In genomic region chr8:47244202-47244601, GRCm38 (mm10) we compare ENCODE assay signal across 10 mouse cellular contexts.
A peak's percentile ranks its signal among the peaks of the same experiment; 100 is the strongest.
DNase-seq lines count a peak whose midpoint lies in the region; ATAC-seq lines count a peak whose summit lies in the region.
"Had no signal": no experiment of that assay in that cellular context is flagged by ENCODE, and none has a peak within 500 bp of the region (broad histone marks: within the 10 kb centered on the region; RNA-seq: fewer than 3 reads in every experiment).

No protein-coding gene starts in this region.

- H3K4me3 ChIP-seq in forebrain, embryonic 10.5 days, result peak overlapping the region; percentile 41; the same call in 1 of the 2 replicates
- peak overlapping the region; percentile 36; the same call in 1 of the 2 replicates for H3K4me3 ChIP-seq in hindbrain, embryonic 15.5 days
- no peak overlapping the region for H3K4me3 ChIP-seq in midbrain, embryonic 16.5 days (ENCODE audit: low read depth, low read length)
- no peak overlapping the region for H3K4me3 ChIP-seq in intestine, embryonic 16.5 days (ENCODE audit: low read length)

- H3K36me3 ChIP-seq in forebrain, embryonic 10.5 days (replicated peaks), result no peaks in the 10 kb centered on the region
- H3K36me3 ChIP-seq in hindbrain, embryonic 15.5 days, result no peaks in the 10 kb centered on the region
- no peaks in the 10 kb centered on the region for H3K36me3 ChIP-seq in midbrain, embryonic 16.5 days (ENCODE audit: control insufficient read depth, insufficient read depth, low read length)
- H3K36me3 ChIP-seq in intestine, embryonic 16.5 days (ENCODE audit: control insufficient read depth, insufficient read depth, low read length), result no peaks in the 10 kb centered on the region

- 94% methylated on average over 15 of the region's 15 CpGs for WGBS in forebrain, embryonic 10.5 days
- 82% methylated on average over 15 of the region's 15 CpGs for WGBS in hindbrain, embryonic 15.5 days
- 76% methylated on average over 15 of the region's 15 CpGs for WGBS in midbrain, embryonic 16.5 days
- 83% methylated on average over 15 of the region's 15 CpGs for WGBS in intestine, embryonic 16.5 days

- ATAC-seq in hindbrain, embryonic 15.5 days (ENCODE audit: low FRiP score, low read depth), result no peak
- no peak for ATAC-seq in midbrain, embryonic 16.5 days
- ATAC-seq in monocyte, adult 5-6 weeks (replicated peaks; ENCODE audit: insufficient number of reproducible peaks, low FRiP score, low TSS enrichment, poor library complexity, severe bottlenecking), result no peak
- no peak for ATAC-seq in intestine, embryonic 16.5 days
- ATAC-seq: CD4-positive, CD25-positive, alpha-beta regulatory T cell, adult 4 months had no signal

- peak overlapping the region; percentile 89 for H3K27ac ChIP-seq in forebrain, embryonic 10.5 days
- H3K27ac ChIP-seq in hindbrain, embryonic 15.5 days (replicated peaks), result peak overlapping the region; percentile 83
- peak overlapping the region; percentile 89 for H3K27ac ChIP-seq in midbrain, embryonic 16.5 days (ENCODE audit: low read length)
- no peak overlapping the region for H3K27ac ChIP-seq in intestine, embryonic 16.5 days (ENCODE audit: low read length)

- H3K9ac ChIP-seq in hindbrain, embryonic 15.5 days, result no peak overlapping the region
- peak overlapping the region; percentile 47; the same call in 1 of the 2 replicates for H3K9ac ChIP-seq in midbrain, embryonic 16.5 days (ENCODE audit: low read depth, low read length)
- no peak overlapping the region for H3K9ac ChIP-seq in intestine, embryonic 16.5 days (ENCODE audit: low read depth, low read length)

- H3K4me1 ChIP-seq in forebrain, embryonic 10.5 days, result peaks cover 81% of the 10 kb centered on the region
- H3K4me1 ChIP-seq in hindbrain, embryonic 15.5 days (replicated peaks), result peaks cover 60% of the 10 kb centered on the region
- H3K4me1 ChIP-seq in midbrain, embryonic 16.5 days (ENCODE audit: control insufficient read depth, insufficient read depth, low read length), result peaks cover 58% of the 10 kb centered on the region
- peaks cover 14% of the 10 kb centered on the region; the same call in 1 of the 2 replicates for H3K4me1 ChIP-seq in intestine, embryonic 16.5 days (ENCODE audit: control insufficient read depth, insufficient read depth, low read length)

- no peaks in the 10 kb centered on the region for H3K27me3 ChIP-seq in forebrain, embryonic 10.5 days (ENCODE audit: poor library complexity, severe bottlenecking)
- no peaks in the 10 kb centered on the region for H3K27me3 ChIP-seq in hindbrain, embryonic 15.5 days
- no peaks in the 10 kb centered on the region for H3K27me3 ChIP-seq in midbrain, embryonic 16.5 days (ENCODE audit: control insufficient read depth, insufficient read depth, low read depth, low read length)
- H3K27me3 ChIP-seq in intestine, embryonic 16.5 days (replicated peaks; ENCODE audit: control insufficient read depth, insufficient read depth, low read length), result no peaks in the 10 kb centered on the region

- no peaks in the 10 kb centered on the region for H3K9me3 ChIP-seq in forebrain, embryonic 10.5 days
- no peaks in the 10 kb centered on the region for H3K9me3 ChIP-seq in hindbrain, embryonic 15.5 days
- H3K9me3 ChIP-seq in midbrain, embryonic 16.5 days (replicated peaks; ENCODE audit: control insufficient read depth, low read length, poor library complexity, severe bottlenecking), result no peaks in the 10 kb centered on the region
- no peaks in the 10 kb centered on the region for H3K9me3 ChIP-seq in intestine, embryonic 16.5 days (ENCODE audit: control insufficient read depth, low read length)

- intact Hi-C loops in left cerebral cortex, postnatal 4 days (cut with DNase I), result no loop called here

- DNase-seq in left cerebral cortex, adult 18-20 months (ENCODE audit: low spot score in 2 of 2), result peak; percentile 54 to 73
- DNase-seq in left cerebral cortex, postnatal 4 days, result no peak
- DNase-seq in forebrain, embryonic 10.5 days (ENCODE audit: extremely low spot score, low spot score), result no peak
- DNase-seq in thymus, postnatal 25 days, result no peak
- DNase-seq: kidney, adult 11 months had no signal

- peak overlapping the region; percentile 62 for H3K4me2 ChIP-seq in hindbrain, embryonic 15.5 days
- peak overlapping the region; percentile 76 for H3K4me2 ChIP-seq in midbrain, embryonic 16.5 days (ENCODE audit: low read length)
- H3K4me2 ChIP-seq in intestine, embryonic 16.5 days (ENCODE audit: low read depth, low read length), result no peak overlapping the region

Comparison
In these comparisons a context has a peak if more than half of its experiments do, and no peak if none do; other contexts are left out.
1. DNase-seq: peak in left cerebral cortex, adult 18-20 months (2 of 2); none in left cerebral cortex, postnatal 4 days (single experiment), forebrain, embryonic 10.5 days (single experiment) and thymus, postnatal 25 days (single experiment).
2. H3K4me3 ChIP-seq: peak in forebrain, embryonic 10.5 days (single experiment) and hindbrain, embryonic 15.5 days (single experiment); none in midbrain, embryonic 16.5 days (single experiment) and intestine, embryonic 16.5 days (single experiment).